Comparison of ENCODE assay signal across 8 mouse cellular contexts in the genomic region with DNA sequence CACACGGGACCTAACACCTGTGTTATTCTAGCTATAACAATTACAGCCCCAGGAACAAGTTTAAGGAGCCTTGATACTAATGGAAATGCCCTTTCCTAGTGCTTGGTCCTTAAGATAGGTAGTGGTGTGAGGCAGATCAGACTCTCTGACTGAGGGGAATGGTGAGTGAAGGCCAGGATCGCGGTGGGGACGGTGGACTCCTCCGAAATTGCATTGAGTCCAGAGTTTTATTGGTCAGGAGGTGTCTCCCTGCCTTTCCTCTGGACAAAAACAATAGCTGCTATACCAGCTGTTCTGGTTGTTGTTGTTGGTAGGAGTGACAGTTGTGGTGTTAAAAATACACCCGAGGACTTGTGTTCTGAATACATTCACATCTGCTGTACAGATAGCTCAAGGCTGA. TPM values are rescaled to one million over a fixed set of nuclear protein-coding genes. Genes with fewer than 3 reads are reported as not detected.
DNase-seq lines count a peak whose midpoint lies in the region; ATAC-seq lines count a peak whose summit lies in the region.

No protein-coding gene starts in this region.

- intact Hi-C loops in left cerebral cortex, postnatal 14 days (cut with DNase I), result no loop called here

- peak overlapping the region; percentile 81 for H3K9ac ChIP-seq in forebrain, embryonic 15.5 days (replicated peaks)
- H3K9ac ChIP-seq in liver, embryonic 15.5 days, result peak overlapping the region; percentile 91

- H3K4me2 ChIP-seq in forebrain, embryonic 15.5 days (replicated peaks), result peak overlapping the region; percentile 84
- peak overlapping the region; percentile 99 for H3K4me2 ChIP-seq in liver, embryonic 15.5 days

- no peak overlapping the region for H3K27ac ChIP-seq in forebrain, embryonic 15.5 days (replicated peaks)
- H3K27ac ChIP-seq in liver, embryonic 15.5 days (replicated peaks), result peak overlapping the region; percentile 70; the same call in 1 of the 2 replicates

- no peaks in the 10 kb centered on the region for H3K9me3 ChIP-seq in forebrain, embryonic 15.5 days
- no peaks in the 10 kb centered on the region for H3K9me3 ChIP-seq in liver, embryonic 15.5 days (replicated peaks)

- H3K36me3 ChIP-seq in forebrain, embryonic 15.5 days, result no peaks in the 10 kb centered on the region
- H3K36me3 ChIP-seq in liver, embryonic 15.5 days (replicated peaks), result no peaks in the 10 kb centered on the region

- H3K4me1 ChIP-seq in forebrain, embryonic 15.5 days, result peaks cover 23% of the 10 kb centered on the region
- peaks cover 61% of the 10 kb centered on the region for H3K4me1 ChIP-seq in liver, embryonic 15.5 days (replicated peaks)

- 16% methylated on average over 6 of the region's 6 CpGs for WGBS in forebrain, embryonic 15.5 days
- 7% methylated on average over 6 of the region's 6 CpGs for WGBS in liver, embryonic 15.5 days (ENCODE audit: insufficient replicate concordance)

- no peaks in the 10 kb centered on the region for H3K27me3 ChIP-seq in forebrain, embryonic 15.5 days
- no peaks in the 10 kb centered on the region for H3K27me3 ChIP-seq in liver, embryonic 15.5 days

- no peak for ATAC-seq in forebrain, embryonic 15.5 days (replicated peaks)
- no peak for ATAC-seq in liver, embryonic 15.5 days (ENCODE audit: insufficient read depth)
- no peak for ATAC-seq in monocyte, adult 5-6 weeks (replicated peaks; ENCODE audit: insufficient number of reproducible peaks, low FRiP score, low TSS enrichment, poor library complexity, severe bottlenecking)

- DNase-seq in heart, adult 11 months, result peak; percentile 91
- no peak for DNase-seq in heart, adult 8-10 months (ENCODE audit: low spot score)
- DNase-seq in B cell, adult 2 months, result peak; percentile 40 to 41
- no peak for DNase-seq in thymus, postnatal 0 days (ENCODE audit: low spot score)
- DNase-seq in left cerebral cortex, postnatal 14 days (ENCODE audit: low spot score in 2 of 2), result no peak

- H3K4me3 ChIP-seq in forebrain, embryonic 15.5 days, result peak overlapping the region; percentile 78
- H3K4me3 ChIP-seq in liver, embryonic 15.5 days (replicated peaks), result peak overlapping the region; percentile 93

RNA-seq across cellular contexts. Expression of a gene that starts 1.3 kb away (rescaled TPM):
- total RNA-seq in heart, adult 8-10 months (2022), result 10 to 100 TPM; 33.5 to 43.2 (median 42.0) TPM
- polyA plus RNA-seq in forebrain, embryonic 15.5 days (2015; fragmentation: Nextera tagmentation; extraction: Ambion mirVana), result 47.1 and 50.2 TPM in 2 replicates
- polyA plus RNA-seq in liver, embryonic 15.5 days (2015; fragmentation: Nextera tagmentation; extraction: Ambion mirVana), result 9.8 and 10.5 TPM in 2 replicates
- 73.7 and 80.7 TPM in 2 replicates for polyA plus RNA-seq in thymus, postnatal 0 days (2015; fragmentation: Nextera tagmentation; extraction: Ambion mirVana)
- 98.9 to 146 TPM (median 146 TPM) in 3 replicates for total RNA-seq in monocyte, adult 5-6 weeks (2017)
- total RNA-seq in left cerebral cortex, postnatal 14 days (2021), result 100 to 1,000 TPM; 128 to 140 TPM

RNA-seq across cellular contexts. Expression of a gene that starts 50.9 kb away (rescaled TPM):
- total RNA-seq in heart, adult 8-10 months (2022), result under 1 TPM; 0.14 to 0.63 (median 0.25) TPM
- polyA plus RNA-seq in forebrain, embryonic 15.5 days (2015; fragmentation: Nextera tagmentation; extraction: Ambion mirVana), result 1.8 and 2.4 TPM in 2 replicates
- 0.44 and 0.66 TPM in 2 replicates for polyA plus RNA-seq in liver, embryonic 15.5 days (2015; fragmentation: Nextera tagmentation; extraction: Ambion mirVana)
- polyA plus RNA-seq in thymus, postnatal 0 days (2015; fragmentation: Nextera tagmentation; extraction: Ambion mirVana), result 1.2 and 1.8 TPM in 2 replicates
- 2.8 to 3.6 TPM (median 3.5 TPM) in 3 replicates for total RNA-seq in monocyte, adult 5-6 weeks (2017)
- 1 to 10 TPM; 2.5 TPM for total RNA-seq in left cerebral cortex, postnatal 14 days (2021)

Comparison
In these comparisons a context has a peak if more than half of its experiments do, and no peak if none do; other contexts are left out.
1. DNase-seq: peak in heart, adult 11 months (single experiment) and B cell, adult 2 months (2 of 2); none in heart, adult 8-10 months (single experiment), thymus, postnatal 0 days (single experiment) and left cerebral cortex, postnatal 14 days (0 of 2).